Mouse (Mus musculus) retina, postnatal 7 days (tissue): ENCODE measurements around the gene Sox8.

ENCODE experiments used
- DNase-seq: peaks from one replicate; pipeline ENCODE4 v3.0.0-alpha.2; 2012; ENCODE audit warnings: low read depth, low spot score

Gene Sox8

GRCm38 (mm10) chr17:25570648-25571452 is at the start of gene Sox8:
Gene Sox8 (minus strand): TSS chr17:25570686.
- peak; percentile 75 for DNase-seq

DNA sequence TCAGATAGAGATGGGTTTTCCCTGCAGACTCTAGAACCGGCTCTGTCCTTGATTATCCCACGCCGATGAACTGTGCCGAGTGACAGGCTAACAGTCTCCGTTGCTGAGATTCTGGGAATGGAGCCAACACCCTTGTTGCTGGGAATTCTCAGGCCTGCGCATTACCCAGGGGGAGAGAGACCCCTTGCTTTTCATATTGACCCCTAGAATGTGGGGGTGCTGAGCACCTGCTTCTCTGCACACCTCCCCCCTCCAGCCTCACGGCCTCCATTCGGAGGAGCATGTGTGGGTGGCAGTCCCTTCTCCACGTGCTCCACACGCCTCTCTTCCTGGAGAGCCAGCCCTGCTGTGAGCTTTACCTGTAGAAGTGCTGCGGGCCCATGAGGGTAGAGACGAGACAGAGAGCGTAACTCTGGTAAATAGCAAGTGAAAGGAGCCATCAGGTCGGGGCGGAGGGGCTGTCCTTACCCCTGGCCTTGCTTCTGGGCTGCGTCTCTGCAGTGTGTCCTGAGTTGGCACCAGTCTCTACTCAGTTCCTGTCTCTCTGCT is 48.1 kb upstream of the Sox8 start:
- DNase-seq, result peak; percentile 29

DNA sequence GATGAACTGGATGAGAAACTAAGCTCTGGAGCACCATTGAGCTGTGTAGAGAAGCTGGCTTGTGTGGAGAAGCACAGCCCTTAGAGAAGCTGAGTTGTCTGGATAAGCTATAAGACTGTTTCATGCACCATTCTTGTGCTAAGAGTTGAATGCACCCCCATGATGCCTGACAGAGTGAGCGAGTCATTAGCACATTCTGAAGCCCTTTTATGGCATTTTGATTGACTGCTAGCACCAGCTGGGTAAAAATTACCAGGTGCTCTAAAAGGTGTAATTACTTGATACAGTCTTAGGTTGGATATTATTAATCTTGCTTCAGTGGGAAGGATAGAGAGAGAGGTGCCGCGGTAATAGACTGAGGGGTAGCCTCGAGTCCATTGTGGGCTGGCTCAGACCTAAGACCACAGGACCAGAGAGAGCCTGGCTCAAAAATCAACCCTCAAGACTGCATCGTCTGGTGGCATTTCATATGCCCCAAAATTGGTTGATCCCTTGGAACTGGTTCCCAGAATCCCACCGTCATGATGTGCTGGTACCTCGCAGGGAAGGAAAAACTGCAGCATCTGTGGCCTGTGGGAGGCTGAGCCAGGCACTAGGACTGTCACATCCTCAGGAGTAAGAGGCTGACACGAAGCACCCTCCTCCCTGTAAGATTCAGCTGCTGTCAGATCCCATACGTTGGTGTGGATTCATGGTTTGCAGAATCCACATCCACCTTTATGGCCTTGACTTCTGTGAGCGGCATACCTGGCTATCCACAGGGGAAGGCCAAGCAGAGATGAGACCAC is 44.4 kb upstream of the Sox8 start:
- no peak for DNase-seq

DNA sequence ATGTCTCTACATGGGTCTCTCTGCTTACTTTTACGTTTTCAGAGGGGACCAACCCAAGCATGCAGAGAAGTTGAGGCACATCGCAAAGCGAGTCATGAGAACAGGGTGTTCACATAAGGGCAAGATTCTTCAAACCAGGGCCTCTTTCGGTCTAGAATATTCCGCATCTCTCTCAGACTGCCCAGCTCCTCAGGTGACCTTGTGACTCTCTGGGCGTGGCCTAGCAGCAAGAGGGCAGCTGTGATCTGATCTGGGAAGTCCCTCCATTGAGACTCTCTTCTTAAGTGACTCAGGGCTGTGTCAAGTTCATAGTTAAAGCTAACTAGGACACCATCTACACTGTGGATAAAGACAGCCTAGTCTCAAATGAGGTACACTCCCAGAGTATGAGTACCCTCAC is 42.8 kb upstream of the Sox8 start:
- no peak for DNase-seq

DNA sequence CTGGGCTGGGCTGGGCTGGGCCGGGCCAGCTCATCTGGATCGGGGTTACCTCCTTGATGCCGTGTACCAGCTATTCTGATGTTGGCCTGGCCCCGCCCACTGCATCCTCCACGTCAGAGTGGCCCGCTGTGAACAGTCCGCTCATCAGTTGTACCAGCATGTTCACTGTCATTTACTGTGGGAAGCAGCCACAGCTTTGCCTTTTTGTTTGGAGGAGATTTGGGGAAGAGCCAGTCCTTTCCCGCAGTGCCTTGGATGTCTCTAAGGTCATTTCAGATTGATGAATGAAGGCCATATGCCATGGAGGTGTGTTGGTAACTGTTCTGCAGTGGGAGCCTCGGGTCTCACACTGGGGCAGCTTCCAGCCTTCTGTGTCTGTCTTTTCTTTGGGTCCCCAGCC is 42.1 kb upstream of the Sox8 start:
- DNase-seq, result no peak

DNA sequence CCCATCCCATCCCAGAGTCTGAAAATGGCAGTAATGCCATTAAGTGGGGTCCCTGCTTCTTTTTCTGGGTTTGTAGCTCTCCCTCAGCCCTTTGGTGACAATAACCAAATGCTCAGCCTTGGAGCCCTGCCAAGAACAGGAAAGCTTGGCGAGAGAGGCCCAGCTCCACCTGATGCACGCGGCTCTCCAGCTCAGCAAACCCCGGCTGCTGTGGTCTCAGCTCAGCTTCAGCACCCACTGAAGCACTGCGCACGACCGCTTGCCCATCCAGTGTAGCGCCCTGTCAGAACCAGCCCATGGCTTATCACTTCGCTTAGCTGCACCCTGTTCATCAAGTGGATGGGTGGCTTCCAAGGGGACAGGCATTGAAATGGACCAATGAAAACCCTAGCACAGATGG is 39.7 kb upstream of the Sox8 start:
- DNase-seq, result peak; percentile 28

- DNase-seq, result no peak
These were observed 39.0 kb upstream of the Sox8 start for GRCm38 (mm10) chr17:25609506-25609828.

DNA sequence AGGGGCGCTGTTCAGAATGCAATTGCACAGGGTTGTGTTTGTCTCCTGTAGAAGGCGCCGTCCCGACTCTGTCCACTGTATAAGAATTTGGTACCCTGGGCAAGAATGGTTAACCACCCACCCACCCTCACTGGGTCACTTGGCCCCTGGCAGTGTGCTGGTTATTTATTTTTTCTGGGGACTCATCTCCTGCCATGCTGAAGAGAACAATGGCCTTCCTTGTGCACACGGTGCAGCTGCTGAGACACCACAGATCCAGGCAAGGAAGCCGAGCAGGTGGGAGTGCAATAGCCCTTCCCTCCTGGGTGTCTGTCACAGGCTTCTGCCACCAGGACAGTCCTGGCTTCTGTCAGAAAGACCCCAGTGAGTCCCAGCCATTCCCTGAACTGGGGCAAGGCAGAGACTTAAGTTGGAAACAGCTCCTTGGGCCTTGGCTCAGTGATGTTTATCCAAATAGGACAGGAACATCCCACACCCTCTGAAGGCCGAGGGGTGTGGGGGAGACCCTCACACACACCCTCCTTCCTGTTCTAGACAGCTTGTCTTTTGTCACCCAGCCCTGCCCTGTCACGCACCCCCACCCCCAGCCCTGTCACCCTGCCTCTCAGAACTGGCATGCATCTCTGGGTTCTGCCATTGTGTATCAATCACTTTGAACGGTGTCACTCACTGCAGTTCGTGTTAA is 38.5 kb upstream of the Sox8 start:
- DNase-seq, result no peak

GRCm38 (mm10) chr17:25608137-25608785 is 37.8 kb upstream of the Sox8 start:
- no peak for DNase-seq

GRCm38 (mm10) chr17:25604234-25604633 is 33.7 kb upstream of the Sox8 start:
- no peak for DNase-seq

DNA sequence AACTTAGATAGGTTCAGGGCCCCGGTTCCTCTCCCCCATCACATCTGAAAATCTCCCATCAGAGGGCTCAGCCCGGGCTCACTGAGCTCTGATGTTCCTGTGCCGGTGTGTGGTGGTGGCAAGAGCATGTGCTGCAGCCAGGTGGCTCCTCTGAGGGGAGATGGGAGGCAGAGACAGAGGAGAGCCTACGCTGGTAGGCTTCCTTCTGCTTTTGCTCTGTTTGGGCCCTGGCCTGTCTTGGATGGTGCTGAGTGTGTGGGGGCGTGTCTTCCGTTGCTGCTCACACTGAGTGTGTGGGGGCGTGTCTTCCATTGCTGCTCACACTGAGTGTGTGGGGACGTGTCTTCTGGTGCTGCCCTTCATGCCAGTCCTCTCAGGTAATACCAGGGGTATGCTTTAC is 31.9 kb upstream of the Sox8 start:
- DNase-seq, result no peak

- DNase-seq, result no peak
These were observed 27.1 kb upstream of the Sox8 start for GRCm38 (mm10) chr17:25597537-25597936.

DNA sequence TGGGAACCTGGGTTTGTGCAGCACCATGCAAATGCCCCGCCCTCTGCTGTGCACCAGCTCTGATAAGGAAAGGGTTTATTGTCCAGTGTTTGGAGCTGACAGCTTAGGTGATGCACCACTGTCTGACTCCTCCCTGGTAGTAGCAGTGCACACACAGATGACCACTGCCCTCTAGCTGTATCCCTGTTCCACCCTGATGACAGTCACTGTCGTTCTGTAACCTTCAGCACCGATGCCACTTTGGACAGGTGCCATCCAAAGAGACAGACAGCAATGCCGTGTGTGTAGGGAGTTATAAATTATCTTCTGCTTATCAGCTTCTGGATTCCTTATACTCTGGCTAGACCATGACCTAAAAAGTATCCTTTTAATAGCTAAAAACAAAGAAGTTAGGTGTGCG is 25.0 kb upstream of the Sox8 start:
- DNase-seq, result no peak

DNA sequence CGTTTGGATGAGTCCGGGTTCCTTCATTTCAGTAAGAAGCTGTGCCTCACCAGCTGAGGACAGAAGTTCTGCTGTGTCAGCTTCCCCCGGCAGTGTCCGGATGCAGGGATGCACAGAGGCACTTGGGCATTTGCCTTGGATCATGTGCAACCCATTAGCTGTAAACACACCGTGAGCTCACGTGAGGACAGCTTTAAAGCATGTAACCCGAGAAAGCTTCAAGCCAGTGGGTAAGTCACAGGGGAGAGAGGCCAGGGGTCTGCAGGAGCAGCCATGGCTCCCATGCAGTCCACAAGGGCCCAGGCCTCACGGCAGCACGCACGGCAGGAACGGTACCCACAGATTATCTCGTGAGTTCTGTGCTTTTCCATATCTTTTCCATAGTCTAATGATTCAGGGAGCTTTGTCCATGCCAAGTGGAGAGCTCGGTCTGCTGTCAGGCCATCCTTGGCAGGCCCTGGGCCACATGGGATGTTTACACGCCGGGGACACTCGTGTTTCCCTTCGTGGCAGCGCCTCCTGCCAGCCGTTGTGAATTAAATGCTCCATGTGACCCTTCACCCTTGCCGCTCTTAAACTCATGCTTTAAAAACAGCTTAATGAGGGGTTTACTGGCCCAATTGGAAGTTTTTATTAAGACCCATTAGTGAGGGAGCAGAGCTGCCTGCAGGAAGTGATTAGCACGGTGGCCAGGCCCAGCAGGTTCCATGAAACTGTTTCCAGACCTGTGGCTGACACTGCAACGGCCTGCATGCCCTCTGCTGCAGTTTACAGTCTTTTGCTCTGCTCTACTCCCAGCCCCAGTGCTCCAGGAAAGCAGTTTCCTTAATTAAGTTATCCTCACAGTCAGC is 23.1 kb upstream of the Sox8 start:
- no peak for DNase-seq

DNA sequence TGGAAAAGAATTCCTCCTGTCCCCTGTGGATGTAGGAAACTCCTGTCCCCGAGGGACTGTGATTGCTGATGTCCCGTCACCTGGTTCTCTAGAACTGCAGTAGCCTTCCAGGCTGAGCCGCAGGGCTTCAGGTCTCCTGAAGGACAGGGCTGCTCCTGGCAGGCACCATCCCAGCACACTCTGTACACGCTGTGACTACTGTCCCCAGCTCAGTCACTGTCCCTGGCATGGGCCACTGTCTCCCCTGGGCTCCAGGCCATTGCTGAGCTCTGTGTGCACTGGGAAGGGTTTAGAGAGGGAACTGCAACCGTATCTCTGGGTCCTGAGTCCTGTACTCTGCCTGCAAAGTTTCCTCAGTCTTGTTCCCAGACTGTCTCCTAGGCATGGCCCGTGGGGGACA is 21.9 kb upstream of the Sox8 start:
- no peak for DNase-seq

GRCm38 (mm10) chr17:25590985-25591384 is 20.5 kb upstream of the Sox8 start:
- no peak for DNase-seq

DNA sequence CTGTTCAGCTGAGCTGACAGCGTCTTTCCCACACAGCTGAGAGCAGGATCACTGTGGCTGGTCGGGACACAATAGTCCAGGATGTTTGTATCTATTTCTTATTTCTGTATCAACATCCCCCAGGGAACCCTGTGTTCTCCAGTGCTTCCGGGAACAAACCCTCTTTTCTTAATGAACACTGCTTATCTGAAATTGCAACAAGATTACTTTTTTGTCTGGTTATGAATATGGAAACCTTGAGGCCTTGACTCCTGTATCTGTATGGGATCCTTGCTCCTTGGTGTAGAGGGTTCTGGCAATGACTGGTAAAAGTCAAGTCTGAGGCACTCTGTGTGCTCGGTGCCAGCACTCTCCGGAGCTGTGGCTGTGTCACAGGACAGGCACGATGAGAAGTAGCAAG is 19.6 kb upstream of the Sox8 start:
- DNase-seq, result no peak

GRCm38 (mm10) chr17:25584646-25585045 is 14.2 kb upstream of the Sox8 start:
- DNase-seq, result no peak

DNA sequence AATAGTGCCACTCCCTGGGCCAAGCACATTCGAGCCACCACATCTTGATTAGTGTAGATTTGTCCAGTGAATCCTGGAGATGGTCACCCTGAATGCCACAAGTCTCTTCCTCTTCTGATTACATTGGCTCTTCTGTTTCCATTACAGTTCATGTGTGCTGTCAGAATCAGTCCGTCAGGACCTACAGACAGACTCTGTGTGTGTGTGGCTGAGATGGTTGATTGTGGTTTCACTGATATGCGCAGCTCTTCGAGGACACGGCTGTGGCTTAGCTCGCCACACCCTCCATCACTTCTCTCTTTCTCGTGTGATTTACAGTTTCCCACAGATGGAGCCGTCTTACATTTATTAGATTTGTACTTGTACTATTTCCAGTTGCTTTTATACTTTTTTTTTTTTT is 13.4 kb upstream of the Sox8 start:
- no peak for DNase-seq

- DNase-seq, result no peak
These were observed 12.6 kb upstream of the Sox8 start for GRCm38 (mm10) chr17:25583099-25583498.

- no peak for DNase-seq
These were observed 11.6 kb upstream of the Sox8 start for GRCm38 (mm10) chr17:25582076-25582475.
